Mouse (Mus musculus): ENCODE measurements around the gene Traf3ip3.

GRCm38 (mm10) chr1:193145101-193145500 lies 56.4 kb downstream of the Traf3ip3 start:
- TF ChIP-seq CTCF (IDR thresholded peaks at IDR 0.05; ENCODE audit: borderline replicate concordance, control insufficient read depth, extremely low read depth, insufficient read depth, low read length, poor library complexity) (no peak), POLR2A (IDR thresholded peaks at IDR 0.05; ENCODE audit: control insufficient read depth, extremely low read depth, insufficient read depth, low read length, poor library complexity) (no peak)
